Mouse (Mus musculus) E14TG2a.4 (cell line): ENCODE data around the gene Umad1.

Experiments used
- CTCF ChIP-seq: conservative IDR thresholded peaks from 2 replicates; pipeline ENCODE4 v1.5.1; 2014; ENCODE audit warnings: low read length
- NANOG ChIP-seq: IDR thresholded peaks from 2 replicates; pipeline ENCODE4 v1.6.1; 2014; ENCODE audit warnings: borderline replicate concordance, low read length, mixed read lengths

GRCm38 (mm10) chr6:8339453-8339852 is 80.4 kb downstream of the Umad1 start:
- no peak for TF ChIP-seq CTCF
- TF ChIP-seq NANOG, result no peak
